ENCODE assay signal across 10 mouse cellular contexts in the genomic region with DNA sequence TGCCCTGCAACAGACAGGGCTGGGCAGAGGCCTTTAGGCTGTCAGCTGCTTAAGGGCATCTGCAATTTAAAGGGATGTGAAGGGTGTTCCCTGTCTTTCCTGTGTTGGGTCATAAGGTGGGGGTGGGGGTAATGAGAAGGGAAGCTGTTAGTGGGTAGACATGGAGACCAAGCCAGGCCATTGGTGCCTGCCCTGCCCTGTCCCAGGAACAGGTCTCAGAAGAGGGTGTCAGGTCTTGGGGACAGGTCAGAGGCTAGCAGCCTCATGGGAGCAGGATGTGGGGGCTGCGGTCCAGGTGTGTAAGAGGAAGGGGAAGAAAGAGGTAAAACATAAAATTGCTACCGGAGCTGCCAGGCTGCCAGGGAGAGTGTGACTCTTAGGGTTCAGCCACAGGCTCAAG. TPM values are rescaled to one million over a fixed set of nuclear protein-coding genes. Genes with fewer than 3 reads are reported as not detected.
DNase-seq lines count a peak whose midpoint lies in the region; ATAC-seq lines count a peak whose summit lies in the region.
"Had no signal": no experiment of that assay in that cellular context is flagged by ENCODE, and none has a peak within 500 bp of the region (broad histone marks: within the 10 kb centered on the region; RNA-seq: fewer than 3 reads in every experiment).

No protein-coding gene starts in this region.

- H3K9me3 ChIP-seq in embryonic facial prominence, embryonic 15.5 days (replicated peaks) = no peaks in the 10 kb centered on the region
- H3K9me3 ChIP-seq in liver, embryonic 12.5 days (replicated peaks) = no peaks in the 10 kb centered on the region

- ATAC-seq in embryonic facial prominence, embryonic 15.5 days (ENCODE audit: insufficient number of reproducible peaks, low FRiP score, low TSS enrichment, low read depth) = no peak
- ATAC-seq in liver, embryonic 12.5 days = no peak
- ATAC-seq in erythroid progenitor cell, adult 5-6 weeks (replicated peaks; ENCODE audit: low FRiP score, poor library complexity, severe bottlenecking) = no peak
- ATAC-seq: Patski had no signal

- no peak overlapping the region for H3K4me2 ChIP-seq in embryonic facial prominence, embryonic 15.5 days (replicated peaks)
- peak overlapping the region; percentile 22 for H3K4me2 ChIP-seq in liver, embryonic 12.5 days

- peaks cover 17% of the 10 kb centered on the region for H3K4me1 ChIP-seq in embryonic facial prominence, embryonic 15.5 days
- H3K4me1 ChIP-seq in liver, embryonic 12.5 days = peaks cover 19% of the 10 kb centered on the region

- H3K36me3 ChIP-seq in embryonic facial prominence, embryonic 15.5 days = no peaks in the 10 kb centered on the region
- no peaks in the 10 kb centered on the region for H3K36me3 ChIP-seq in liver, embryonic 12.5 days

- no peak overlapping the region for H3K9ac ChIP-seq in embryonic facial prominence, embryonic 15.5 days
- H3K9ac ChIP-seq in liver, embryonic 12.5 days = no peak overlapping the region

- H3K4me3 ChIP-seq in embryonic facial prominence, embryonic 15.5 days (replicated peaks) = no peak overlapping the region
- no peak overlapping the region for H3K4me3 ChIP-seq in liver, embryonic 12.5 days

- H3K27me3 ChIP-seq in embryonic facial prominence, embryonic 15.5 days = no peaks in the 10 kb centered on the region
- peaks cover 15% of the 10 kb centered on the region; the same call in 1 of the 2 replicates for H3K27me3 ChIP-seq in liver, embryonic 12.5 days (replicated peaks)
- H3K27me3 ChIP-seq: Patski had no signal

- peak overlapping the region; percentile 44; the same call in 1 of the 2 replicates for H3K27ac ChIP-seq in embryonic facial prominence, embryonic 15.5 days (replicated peaks)
- no peak overlapping the region for H3K27ac ChIP-seq in liver, embryonic 12.5 days

- WGBS in embryonic facial prominence, embryonic 15.5 days = 82% methylated on average over 2 of the region's 2 CpGs
- 66% methylated on average over 2 of the region's 2 CpGs for WGBS in liver, embryonic 12.5 days (ENCODE audit: insufficient replicate concordance)

- peak; percentile 2 for DNase-seq in ovary, postnatal 36 days (ENCODE audit: low spot score)
- DNase-seq in ovary, postnatal 10 days (ENCODE audit: low spot score) = no peak
- DNase-seq in thymus, postnatal 14 days = peak; percentile 71
- DNase-seq in cerebellum, adult 18-20 months = no peak
- no peak for DNase-seq in frontal cortex, adult 2 months (ENCODE audit: extremely low spot score in 1 of 2, low spot score in 1 of 2)

RNA-seq across cellular contexts. Expression of gene Lsp1, which starts 0.8 kb away (rescaled TPM):
- polyA plus RNA-seq in embryonic facial prominence, embryonic 15.5 days (2015; fragmentation: Nextera tagmentation; extraction: Ambion mirVana) = 49.3 and 58.9 TPM in 2 replicates
- polyA plus RNA-seq in liver, embryonic 12.5 days (2016; fragmentation: Nextera tagmentation; extraction: Ambion mirVana) = 16.7 and 17.0 TPM in 2 replicates
- 11.0 and 11.2 TPM in 2 replicates for polyA plus RNA-seq in frontal cortex, adult 2 months (2012; rRNA removed)
- total RNA-seq in erythroid progenitor cell, adult 5-6 weeks (2015; ENCODE audit: low replicate concordance) = 88.0 and 115 TPM in 2 replicates
- 64.5 and 76.5 TPM in 2 replicates for total RNA-seq in erythroid progenitor cell, adult 5-6 weeks (2017; ENCODE audit: low replicate concordance)

RNA-seq across cellular contexts. Expression of gene Tnni2, which starts 19.8 kb away (rescaled TPM):
- polyA plus RNA-seq in embryonic facial prominence, embryonic 15.5 days (2015; fragmentation: Nextera tagmentation; extraction: Ambion mirVana) = 169 and 228 TPM in 2 replicates
- polyA plus RNA-seq in liver, embryonic 12.5 days (2016; fragmentation: Nextera tagmentation; extraction: Ambion mirVana) = 1.8 and 2.4 TPM in 2 replicates
- polyA plus RNA-seq in frontal cortex, adult 2 months (2012; rRNA removed) = 1.7 and 2.0 TPM in 2 replicates
- total RNA-seq in erythroid progenitor cell, adult 5-6 weeks (2015; ENCODE audit: low replicate concordance) = not detected in 2 replicates
- not detected in 2 replicates for total RNA-seq in erythroid progenitor cell, adult 5-6 weeks (2017; ENCODE audit: low replicate concordance)

RNA-seq across cellular contexts. Expression of gene Syt8, which starts 26.8 kb away (rescaled TPM):
- 3.9 and 4.5 TPM in 2 replicates for polyA plus RNA-seq in embryonic facial prominence, embryonic 15.5 days (2015; fragmentation: Nextera tagmentation; extraction: Ambion mirVana)
- polyA plus RNA-seq in liver, embryonic 12.5 days (2016; fragmentation: Nextera tagmentation; extraction: Ambion mirVana) = not detected in 2 replicates
- not detected in 2 replicates for polyA plus RNA-seq in frontal cortex, adult 2 months (2012; rRNA removed)
- not detected in 2 replicates for total RNA-seq in erythroid progenitor cell, adult 5-6 weeks (2015; ENCODE audit: low replicate concordance)
- total RNA-seq in erythroid progenitor cell, adult 5-6 weeks (2017; ENCODE audit: low replicate concordance) = not detected in 2 replicates
- total RNA-seq: heart, postnatal 36 days had no signal

RNA-seq across cellular contexts. Expression of gene Tnnt3, which starts 37.2 kb away (rescaled TPM):
- 167 and 228 TPM in 2 replicates for polyA plus RNA-seq in embryonic facial prominence, embryonic 15.5 days (2015; fragmentation: Nextera tagmentation; extraction: Ambion mirVana)
- 0.51 TPM in 1 of 2 replicates, not detected in the other for polyA plus RNA-seq in liver, embryonic 12.5 days (2016; fragmentation: Nextera tagmentation; extraction: Ambion mirVana)
- 0.50 and 1.8 TPM in 2 replicates for polyA plus RNA-seq in frontal cortex, adult 2 months (2012; rRNA removed)
- not detected in 2 replicates for total RNA-seq in erythroid progenitor cell, adult 5-6 weeks (2015; ENCODE audit: low replicate concordance)
- total RNA-seq in erythroid progenitor cell, adult 5-6 weeks (2017; ENCODE audit: low replicate concordance) = not detected in 2 replicates

Comparison
In these comparisons a context has a peak if more than half of its experiments do, and no peak if none do; other contexts are left out.
1. DNase-seq: peak in ovary, postnatal 36 days (single experiment) and thymus, postnatal 14 days (single experiment); none in ovary, postnatal 10 days (single experiment), cerebellum, adult 18-20 months (0 of 2) and frontal cortex, adult 2 months (0 of 2).
2. RNA of gene Tnni2, which starts 19.8 kb away (polyA plus RNA-seq): 169 to 228 TPM in embryonic facial prominence, embryonic 15.5 days; 1.8 to 2.4 TPM in liver, embryonic 12.5 days and 1.7 to 2.0 TPM in frontal cortex, adult 2 months; every median in the first group is over 10 times any median in the second.